Mouse (Mus musculus) cerebellum, adult 11-12 months (tissue): ENCODE measurements around the gene Hist1h4i.
"Not testable (repeated sequence)": the region's sequence is repeated elsewhere in the genome, so short reads cannot be mapped to it uniquely, and the experiment has no call there.

Experiments used
- DNase-seq: peaks from one replicate; pipeline ENCODE4 v3.0.0; 2022

Gene Hist1h4i

DNA sequence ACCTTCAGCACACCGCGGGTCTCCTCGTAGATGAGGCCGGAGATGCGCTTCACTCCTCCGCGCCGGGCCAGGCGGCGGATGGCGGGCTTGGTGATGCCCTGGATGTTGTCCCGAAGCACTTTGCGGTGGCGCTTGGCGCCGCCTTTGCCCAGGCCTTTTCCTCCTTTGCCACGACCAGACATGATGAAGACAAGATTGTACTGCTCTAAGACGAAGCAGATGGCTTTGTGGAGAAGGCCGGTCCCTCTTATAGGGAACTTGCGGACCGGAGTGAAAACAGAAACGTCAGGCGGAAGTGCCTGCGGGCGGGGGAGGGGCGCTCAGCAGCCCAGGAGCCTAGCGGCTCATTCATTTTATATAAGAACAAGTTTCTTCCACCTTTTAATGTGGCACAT lies at the start of gene Hist1h4i:
TSS of gene Hist1h4i (minus strand) at position 221 of the 395 bp plus-strand sequence.
- peak; percentile 96 for DNase-seq

DNA sequence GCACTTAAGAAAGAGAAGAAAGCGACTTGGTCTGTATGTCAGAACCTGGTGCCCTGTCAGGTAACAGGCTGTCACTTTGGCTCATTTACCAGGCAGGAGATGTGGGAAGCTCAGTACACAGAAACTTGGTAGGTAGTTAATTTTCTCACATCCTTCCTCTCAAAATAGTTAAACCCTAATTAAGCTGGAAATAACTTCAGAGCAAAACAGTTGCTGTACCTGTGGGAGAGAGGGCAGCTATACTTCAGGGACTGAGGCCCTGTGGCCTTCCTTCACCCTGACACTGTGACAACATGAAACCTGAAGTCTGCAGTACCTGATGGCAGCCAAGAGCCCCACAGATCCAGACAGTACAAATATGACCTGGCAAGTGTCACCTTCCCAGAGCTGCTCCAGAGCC lies 43.0 kb upstream of the Hist1h4i start, which contains the start of gene Vmn1r188:
TSS of gene Vmn1r188 (plus strand) at position 301 of the 400 bp plus-strand sequence.
- DNase-seq = not testable (repeated sequence)

DNA sequence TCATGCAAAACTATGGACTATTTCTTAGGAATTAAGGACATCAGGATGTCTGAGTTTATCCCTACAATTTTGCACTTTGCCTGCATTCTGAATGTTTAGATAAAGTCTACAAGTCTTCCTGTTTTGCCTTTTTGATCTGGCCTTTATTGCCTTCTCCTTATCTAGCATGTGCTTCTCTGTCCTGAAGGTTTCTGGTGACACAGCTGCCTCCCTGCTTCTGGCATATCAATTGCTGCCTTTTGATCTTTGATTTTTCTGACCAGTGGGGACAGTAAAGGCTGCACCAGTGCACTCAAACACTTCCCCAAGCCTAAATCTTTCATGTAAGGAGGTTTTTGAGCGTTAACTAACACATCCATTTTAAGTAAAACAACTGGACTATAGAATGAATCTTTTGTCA lies 22.3 kb upstream of the Hist1h4i start:
- no peak for DNase-seq

GRCm38 (mm10) chr13:22061422-22061821 lies 20.3 kb upstream of the Hist1h4i start:
- no peak for DNase-seq

GRCm38 (mm10) chr13:22053754-22054153 lies 12.6 kb upstream of the Hist1h4i start:
- DNase-seq = no peak

- no peak for DNase-seq
Measured at GRCm38 (mm10) chr13:22051523-22051859, 10.3 kb upstream of the Hist1h4i start.

DNA sequence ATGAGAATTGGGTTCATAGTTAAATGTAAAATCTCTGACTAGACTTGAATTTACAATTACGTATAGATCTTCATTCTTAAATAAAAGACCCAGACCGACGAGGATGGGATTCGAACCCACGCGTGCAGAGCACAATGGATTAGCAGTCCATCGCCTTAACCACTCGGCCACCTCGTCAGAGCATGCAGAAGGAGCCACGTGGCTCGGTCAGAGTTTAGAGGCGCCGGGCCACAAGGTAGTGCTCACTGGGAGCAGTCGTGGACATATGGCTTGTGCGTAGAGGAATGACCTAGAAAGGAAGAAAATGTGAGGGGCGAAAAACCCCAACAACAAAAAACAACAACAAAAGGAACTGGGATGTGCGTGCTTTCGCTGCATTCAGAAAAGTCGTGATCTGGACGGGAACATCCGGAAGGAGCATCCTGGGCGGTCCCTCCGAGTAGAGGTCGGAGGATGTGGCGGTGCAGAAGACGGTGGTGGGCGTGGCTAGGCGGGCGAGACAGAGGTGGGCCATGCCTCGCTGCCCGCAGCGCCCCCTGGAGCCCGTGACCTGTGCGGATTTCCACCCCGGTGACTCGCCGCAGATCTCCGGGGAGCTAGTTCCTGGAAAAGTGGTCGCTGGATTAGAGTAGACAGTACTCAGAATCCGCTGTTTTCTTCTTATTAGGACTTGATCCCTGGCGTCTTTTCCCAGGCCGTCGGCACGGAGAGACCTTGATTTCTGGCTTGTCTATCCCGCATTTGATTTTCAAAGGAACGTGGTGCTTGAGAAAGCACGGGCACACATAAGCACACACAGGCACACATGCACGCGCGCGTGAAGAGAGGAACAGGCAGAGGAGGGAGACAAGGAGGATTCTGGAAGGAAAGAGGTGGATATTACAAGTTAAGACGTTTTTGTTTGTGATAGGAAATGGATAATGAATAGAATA lies 9.7 kb upstream of the Hist1h4i start:
- DNase-seq = peak; percentile 69

DNA sequence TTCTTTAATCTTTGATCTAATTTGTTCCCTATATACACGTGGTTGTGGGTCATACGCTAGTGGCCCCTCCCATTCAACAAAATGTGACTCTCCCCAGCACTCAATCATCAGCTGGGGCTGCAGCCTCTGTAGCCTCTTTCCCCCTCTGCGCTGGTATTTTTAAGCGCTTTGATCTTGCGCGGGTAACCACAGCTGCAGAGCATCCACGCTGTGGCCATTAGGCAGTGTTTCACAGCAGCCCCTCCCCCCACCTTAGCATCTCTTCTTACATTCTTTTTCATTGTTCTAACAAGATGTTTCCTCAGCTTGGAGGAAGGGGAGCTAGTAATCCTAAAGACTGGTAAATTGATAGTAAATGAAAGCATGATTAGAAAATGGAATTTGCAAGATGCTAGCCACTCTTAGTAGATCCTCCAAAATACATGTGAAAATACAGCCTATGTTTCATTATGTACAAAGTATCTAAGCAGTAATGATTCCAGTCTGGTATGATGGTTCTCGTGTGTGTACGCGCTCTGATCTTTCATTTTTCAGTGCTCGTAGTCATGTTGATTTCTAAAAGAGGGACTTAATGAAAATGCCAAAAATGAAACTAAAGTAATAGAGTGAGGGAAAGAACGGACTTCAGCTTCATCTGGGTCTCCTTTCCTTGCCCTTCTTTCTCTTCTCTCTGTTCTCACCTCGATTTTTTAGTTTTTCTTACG lies 8.7 kb upstream of the Hist1h4i start:
- no peak for DNase-seq

DNA sequence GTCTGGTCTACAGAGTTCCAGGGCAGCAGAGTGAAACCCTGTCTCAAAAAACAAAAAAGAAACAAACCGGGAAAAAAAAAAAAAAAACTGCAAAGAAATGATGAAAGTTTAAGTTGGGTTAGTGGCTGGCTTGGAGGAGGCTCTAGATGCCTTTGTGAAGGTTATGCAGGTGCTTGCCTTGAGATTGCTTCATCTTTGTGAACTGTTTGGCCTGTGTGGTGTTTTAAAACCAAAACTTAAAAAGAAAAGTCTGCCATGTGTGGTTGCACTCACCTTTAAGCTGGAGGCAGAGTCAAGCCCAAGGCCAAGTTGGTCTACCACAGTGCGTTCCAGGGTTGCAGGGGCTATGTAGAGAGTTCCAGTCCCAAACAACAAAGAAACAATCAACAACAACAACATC lies 7.9 kb upstream of the Hist1h4i start:
- DNase-seq = no peak

- DNase-seq = no peak
Measured at GRCm38 (mm10) chr13:22045311-22045710, 4.1 kb upstream of the Hist1h4i start.

- DNase-seq = no peak
Measured at GRCm38 (mm10) chr13:22044432-22045155, 3.4 kb upstream of the Hist1h4i start.

DNA sequence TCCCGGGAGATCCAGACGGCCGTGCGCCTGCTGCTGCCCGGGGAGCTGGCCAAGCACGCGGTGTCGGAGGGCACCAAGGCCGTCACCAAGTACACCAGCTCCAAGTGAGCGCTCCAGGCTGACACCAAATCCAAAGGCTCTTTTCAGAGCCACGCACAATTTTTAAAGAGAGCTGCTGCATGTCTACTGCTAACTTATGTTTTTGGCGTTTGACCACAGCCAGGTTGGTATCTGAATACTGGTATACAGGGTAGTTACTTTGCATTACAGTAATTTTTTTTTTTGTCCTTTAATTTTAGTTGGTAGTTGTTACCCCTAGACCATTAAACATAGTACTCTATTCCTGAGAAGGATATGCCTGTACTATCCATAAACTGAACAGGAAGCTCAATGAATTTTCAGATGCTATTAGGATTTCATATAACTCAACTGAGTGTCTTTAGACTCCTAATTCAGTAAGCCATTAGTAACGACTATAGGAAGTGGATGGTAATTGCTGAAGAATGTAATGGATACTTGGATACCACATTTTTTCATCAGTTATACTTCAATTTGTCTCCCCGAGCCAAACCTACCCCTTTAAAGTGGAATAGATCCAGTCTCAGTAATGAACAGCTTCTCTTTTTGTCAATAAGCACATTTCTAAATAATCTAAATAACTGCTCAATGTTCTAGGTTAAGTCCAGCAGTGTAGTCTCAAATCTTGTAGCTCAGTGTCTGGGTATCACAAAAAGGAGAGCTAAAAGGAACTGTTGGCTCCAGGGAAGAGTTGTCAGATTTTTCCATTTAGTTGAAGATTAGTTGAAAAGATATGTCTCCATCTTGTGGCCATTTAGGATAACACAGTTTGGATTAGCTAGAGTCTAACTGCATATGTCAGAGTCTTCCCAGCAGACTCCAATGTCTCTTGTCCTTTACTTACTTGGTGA lies 2.6 kb upstream of the Hist1h4i start:
- DNase-seq = peak; percentile 45

- peak; percentile 91 for DNase-seq
Measured at GRCm38 (mm10) chr13:22042568-22043502, 1.7 kb upstream of the Hist1h4i start, which contains the start of the genes Hist1h2ag and Hist1h2bj. Gene Hist1h2ag (minus strand): TSS chr13:22042944. Gene Hist1h2bj (plus strand): TSS chr13:22043214.

DNA sequence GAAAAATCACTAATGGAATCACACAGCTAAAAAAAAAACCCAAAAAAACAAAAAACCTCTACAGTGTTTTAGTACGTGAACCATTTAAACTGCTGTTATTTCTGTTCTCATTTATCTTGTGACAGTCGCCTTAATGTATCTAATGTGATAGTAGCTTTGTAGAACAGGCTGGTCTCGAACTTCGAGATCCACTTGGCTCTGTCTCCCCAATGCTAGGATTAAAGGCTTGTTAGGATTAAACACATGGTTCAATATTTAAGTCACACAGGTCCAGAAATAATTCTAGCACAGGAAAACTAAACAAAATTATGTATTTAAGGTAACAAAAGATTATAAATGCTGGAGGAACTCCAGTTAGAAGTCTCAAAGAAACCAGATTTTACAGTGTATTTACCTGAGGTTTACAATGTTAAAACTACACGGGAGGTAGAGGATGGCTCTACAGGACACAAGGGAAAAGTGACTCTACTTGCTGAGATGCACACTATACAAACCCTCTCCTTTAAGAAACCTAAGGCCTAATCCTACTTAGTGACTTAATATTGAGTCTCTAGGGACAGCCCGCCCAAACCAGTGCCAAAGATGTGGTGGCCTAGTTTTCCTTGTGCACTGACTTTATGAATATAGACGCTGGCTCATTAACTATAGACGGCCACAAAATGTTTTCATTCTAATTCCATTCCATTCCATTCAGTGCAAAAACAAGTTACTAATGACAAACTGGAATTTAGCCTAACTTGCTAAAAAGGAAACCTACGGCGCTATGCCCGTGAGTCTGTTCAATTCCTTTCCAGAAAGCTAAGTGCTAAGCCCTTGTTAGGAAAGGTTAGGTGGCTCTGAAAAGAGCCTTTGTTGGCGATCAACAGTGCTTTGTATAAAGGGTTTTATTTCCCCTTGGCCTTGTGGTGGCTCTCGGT lies 747 bp upstream of the Hist1h4i start:
- DNase-seq = peak; percentile 42

GRCm38 (mm10) chr13:22040464-22041141 lies 559 bp downstream of the Hist1h4i start:
- no peak for DNase-seq

DNA sequence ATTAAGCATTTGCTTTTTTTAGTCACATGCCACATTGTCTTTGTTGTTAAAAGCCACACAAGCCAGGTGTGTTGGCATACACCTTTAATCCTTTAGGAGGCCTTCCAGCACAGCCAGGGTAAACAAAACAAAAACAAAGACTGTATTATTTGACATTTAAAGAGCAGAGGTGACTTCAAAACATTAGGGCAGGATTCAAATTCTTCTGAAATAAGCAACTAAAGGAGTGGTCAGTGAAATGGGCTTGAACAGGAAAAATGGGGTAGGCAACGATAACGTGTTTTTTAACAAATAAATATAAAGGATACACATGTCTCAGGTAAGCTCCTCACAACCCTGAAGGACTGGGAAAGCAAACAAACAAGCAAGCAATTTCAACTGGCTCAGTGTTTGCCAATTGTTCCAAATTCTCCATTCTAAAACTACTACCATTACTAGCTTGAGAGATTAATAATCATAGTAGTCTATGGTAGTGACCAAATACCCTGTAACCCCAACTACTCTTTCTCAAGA lies 1.2 kb downstream of the Hist1h4i start:
- no peak for DNase-seq

- DNase-seq = no peak
Measured at GRCm38 (mm10) chr13:22039364-22039763, 1.8 kb downstream of the Hist1h4i start.

GRCm38 (mm10) chr13:22037415-22037814 lies 3.7 kb downstream of the Hist1h4i start:
- DNase-seq = no peak

GRCm38 (mm10) chr13:22036986-22037385 lies 4.2 kb downstream of the Hist1h4i start:
- no peak for DNase-seq
